1 mouse cellular context compared by ENCODE assay signal in the genomic region with DNA sequence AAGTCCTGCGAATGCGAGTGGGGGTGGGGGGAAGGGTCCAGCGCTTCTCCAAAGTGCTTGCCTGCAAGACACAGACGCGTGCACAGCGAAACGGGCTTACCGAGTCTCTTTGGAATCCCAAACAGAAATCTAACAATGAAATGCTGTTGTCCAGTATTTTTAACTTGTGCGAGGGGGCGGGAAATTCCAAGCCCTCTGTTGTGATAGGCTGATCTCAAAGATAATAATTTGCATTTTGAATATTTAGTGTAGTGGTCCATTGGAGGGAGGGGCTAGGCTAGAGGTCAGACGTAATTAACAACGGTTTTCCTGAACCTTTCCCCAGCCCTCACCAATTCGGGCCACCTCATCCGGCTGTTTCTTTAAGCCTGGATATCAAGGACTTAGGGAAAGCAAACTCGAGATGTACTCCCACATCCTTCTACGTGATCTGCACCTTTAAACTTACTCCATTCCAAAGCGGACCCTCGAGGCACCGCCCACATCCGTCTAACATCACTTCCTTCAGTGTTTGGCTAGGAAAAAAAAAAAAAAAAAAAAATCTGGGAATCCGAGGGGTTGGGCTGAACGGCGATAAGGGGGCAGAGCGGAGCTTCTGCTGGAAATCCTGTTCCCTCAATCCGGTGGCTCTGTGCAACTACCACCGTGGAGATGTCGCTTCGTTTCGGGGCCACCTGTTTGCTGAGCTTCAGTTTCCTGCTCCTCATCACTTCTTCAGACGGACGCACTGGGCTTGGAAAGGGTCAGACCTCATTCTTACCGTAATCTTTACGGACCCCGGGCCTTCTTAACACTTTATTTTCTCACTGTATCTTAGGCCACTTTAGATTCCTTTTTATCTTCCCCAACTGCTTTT.
TF ChIP-seq lines count a peak whose summit lies in the region.

TSS of gene Txndc12 (plus strand) at position 487 of the 856 bp plus-strand sequence.

TF ChIP-seq in MEL, 35 proteins besides CTCF, POLR2A, EP300 and RAD21 (continued from another document):
- TF ChIP-seq GABPA (IDR thresholded peaks at IDR 0.05; ENCODE audit: low read depth, low read length): no peak
- peak; percentile 86 for TF ChIP-seq SIN3A (IDR thresholded peaks at IDR 0.05; ENCODE audit: low read length)
- TF ChIP-seq BHLHE40 (IDR thresholded peaks at IDR 0.05; ENCODE audit: borderline replicate concordance, low read depth, low read length): no peak
- TF ChIP-seq RCOR1 (IDR thresholded peaks at IDR 0.05; ENCODE audit: low read depth, low read length): peak; percentile 78
- TF ChIP-seq ELF1 (IDR thresholded peaks at IDR 0.05; ENCODE audit: low read depth, low read length): peak; percentile 36; the same call in 1 of the 2 replicates
- TF ChIP-seq MAZ (IDR thresholded peaks at IDR 0.05; ENCODE audit: low read depth, low read length): peak; percentile 88
- TF ChIP-seq JUND (IDR thresholded peaks at IDR 0.05; ENCODE audit: low read depth, low read length): no peak
- no peak for TF ChIP-seq MAFK (IDR thresholded peaks at IDR 0.05; ENCODE audit: borderline replicate concordance, low read depth, low read length)
- TF ChIP-seq HCFC1 (IDR thresholded peaks at IDR 0.05; ENCODE audit: low read depth, low read length): peak; percentile 86
- TF ChIP-seq MAX (IDR thresholded peaks at IDR 0.05; ENCODE audit: low read length): peak; percentile 33; the same call in 1 of the 2 replicates
- TF ChIP-seq MYC (IDR thresholded peaks at IDR 0.05; ENCODE audit: low read depth, low read length): peak; percentile 79; the same call in 1 of the 2 replicates
- no peak for TF ChIP-seq CHD1 (IDR thresholded peaks at IDR 0.05; ENCODE audit: low read depth, low read length)
- TF ChIP-seq ETS1 (IDR thresholded peaks at IDR 0.05; ENCODE audit: low read depth, low read length): peak; percentile 71
- peak; percentile 48; the same call in 1 of the 2 replicates for TF ChIP-seq E2F4 (IDR thresholded peaks at IDR 0.05; ENCODE audit: borderline replicate concordance, low read depth, low read length)
- TF ChIP-seq POLR2AphosphoS2 (IDR thresholded peaks at IDR 0.05; ENCODE audit: low read length): peak; percentile 94
- TF ChIP-seq USF1 (IDR thresholded peaks at IDR 0.05; ENCODE audit: low read depth, low read length): no peak
- no peak for TF ChIP-seq TAL1 (IDR thresholded peaks at IDR 0.05; ENCODE audit: low read length)
- TF ChIP-seq POLR2AphosphoS5 (IDR thresholded peaks at IDR 0.05; ENCODE audit: borderline replicate concordance, low read depth, low read length): no peak; the same call in 1 of the 2 replicates
- no peak for TF ChIP-seq UBTF (IDR thresholded peaks at IDR 0.05; ENCODE audit: borderline replicate concordance, insufficient read depth, low read depth, low read length)
- no peak for TF ChIP-seq NRF1 (IDR thresholded peaks at IDR 0.05; ENCODE audit: insufficient read depth, low read depth, low read length, poor library complexity, severe bottlenecking)
- TF ChIP-seq GATA1 (IDR thresholded peaks at IDR 0.05; ENCODE audit: low read depth, low read length): peak; percentile 83
- peak; percentile 98 for TF ChIP-seq ZNF384 (IDR thresholded peaks at IDR 0.05; ENCODE audit: low read depth, low read length)
- TF ChIP-seq KAT2A (conservative IDR thresholded peaks at IDR 0.05; ENCODE audit: low read depth, low read length): peak; percentile 52
- no peak for TF ChIP-seq ZC3H11A (IDR thresholded peaks at IDR 0.05; ENCODE audit: low read depth, low read length)
- TF ChIP-seq TBP (IDR thresholded peaks at IDR 0.05; ENCODE audit: low read depth, low read length): peak; percentile 96
- 0 out of 2 replicates have a peak, but pooled peaks have one; percentile 28 for TF ChIP-seq MYB (IDR thresholded peaks at IDR 0.05; ENCODE audit: low read depth, low read length)
- peak; percentile 69 for TF ChIP-seq TCF12 (IDR thresholded peaks at IDR 0.05; ENCODE audit: low read depth, low read length)
- TF ChIP-seq USF2 (IDR thresholded peaks at IDR 0.05; ENCODE audit: borderline replicate concordance in 1 of 2, insufficient read depth in 1 of 2, low read depth in 1 of 2, low read length in 2 of 2): no peak
